Mouse (Mus musculus): ENCODE measurements at regions not wholly inside any gene's neighbourhood (a gene's known extent, or its start where the extent isn't known, plus 50 kb on each side); places are given as distances from the start of the nearest gene placed in this dataset.

DNA sequence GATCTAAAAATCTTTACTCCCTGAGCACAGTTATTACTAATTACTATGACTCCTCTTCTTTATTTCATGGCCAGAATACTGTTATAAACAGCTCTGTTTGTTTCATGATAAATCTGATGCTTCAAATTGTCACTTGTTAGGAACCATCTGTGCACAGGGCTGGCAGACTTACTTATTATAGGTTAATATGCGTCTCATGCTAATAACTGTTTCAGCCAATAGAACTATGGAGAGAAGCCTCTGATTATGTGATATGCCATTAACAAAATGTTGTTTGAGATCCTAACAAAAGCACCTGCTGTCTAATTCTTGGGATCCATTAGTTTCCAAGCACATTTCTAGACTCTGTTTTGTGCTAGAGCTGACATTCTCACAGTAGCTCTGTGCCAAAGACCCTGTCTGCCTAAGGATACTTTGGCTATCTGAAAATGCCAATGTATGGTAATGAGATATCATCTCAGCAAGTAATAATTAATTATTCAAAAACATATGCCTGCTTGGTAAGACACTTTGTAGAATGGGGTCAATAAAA is 318.1 kb downstream of the Grb14 start:
- 82% methylated on average over 1 of the region's 1 CpGs for WGBS
- no peak overlapping the region for H3K4me3 ChIP-seq (replicated peaks)
- ATAC-seq (ENCODE audit: insufficient number of reproducible peaks, insufficient read depth, low FRiP score, low TSS enrichment, low read depth) = no peak
- H3K27ac ChIP-seq = no peak overlapping the region
- no peaks in the 10 kb centered on the region for H3K27me3 ChIP-seq
- no peaks in the 10 kb centered on the region for H3K4me1 ChIP-seq (replicated peaks)
- no peaks in the 10 kb centered on the region for H3K36me3 ChIP-seq
- H3K4me2 ChIP-seq = no peak overlapping the region
- H3K9me3 ChIP-seq = no peaks in the 10 kb centered on the region
- H3K9ac ChIP-seq (replicated peaks) = no peak overlapping the region

DNA sequence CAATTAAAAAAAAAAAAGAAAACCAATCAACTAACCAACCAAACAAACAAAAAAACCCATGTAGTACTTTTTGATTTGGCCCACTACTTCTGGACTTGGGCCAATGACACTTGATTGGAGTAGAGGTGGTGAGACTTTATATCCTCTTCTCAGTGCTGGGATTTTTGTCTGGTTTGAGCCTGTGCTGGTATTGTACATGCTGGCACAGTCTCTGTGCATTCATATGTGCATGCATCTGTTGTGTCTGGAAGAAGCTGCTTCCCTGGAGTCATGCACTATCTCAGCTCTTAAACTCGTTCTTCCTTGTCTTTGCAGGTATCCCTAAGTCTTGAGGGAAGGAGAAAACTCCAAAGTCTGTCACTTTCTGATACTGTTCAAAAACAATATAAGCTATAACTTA is 328.8 kb downstream of the Grb14 start:
- Histone ChIP-seq H3K36me3 (no peaks in the 10 kb centered on the region), H3K9me3 (no peaks in the 10 kb centered on the region), H3K4me2 (no peak overlapping the region), H3K27me3 (no peaks in the 10 kb centered on the region), H3K4me1 (replicated peaks) (no peaks in the 10 kb centered on the region), H3K4me3 (replicated peaks) (no peak overlapping the region), H3K9ac (replicated peaks) (no peak overlapping the region), H3K27ac (no peak overlapping the region)
- ATAC-seq (ENCODE audit: insufficient number of reproducible peaks, insufficient read depth, low FRiP score, low TSS enrichment, low read depth) = no peak
- WGBS = 84% methylated on average over 1 of the region's 1 CpGs

DNA sequence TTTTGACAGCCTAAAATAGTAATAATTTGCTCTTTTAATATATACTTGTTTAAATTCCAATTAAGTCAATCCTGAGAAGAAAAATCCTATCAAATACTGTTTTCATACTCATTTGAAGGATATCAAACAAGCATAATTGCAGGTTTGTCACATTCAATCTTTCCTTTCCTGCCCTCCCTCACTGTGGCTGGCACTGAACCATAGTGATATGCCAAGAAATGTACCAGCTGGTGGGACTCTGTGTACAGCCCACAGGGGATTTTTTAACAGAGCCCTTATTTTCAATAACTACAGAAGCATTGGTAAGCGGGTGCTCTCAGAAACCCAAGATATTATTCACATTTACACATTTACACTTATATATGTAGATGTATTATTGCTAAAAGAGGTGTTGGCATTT is 333.3 kb downstream of the Grb14 start:
- H3K4me1 ChIP-seq (replicated peaks) = no peaks in the 10 kb centered on the region
- no peak overlapping the region for H3K27ac ChIP-seq
- no peak overlapping the region for H3K9ac ChIP-seq (replicated peaks)
- no peaks in the 10 kb centered on the region for H3K27me3 ChIP-seq
- no peak overlapping the region for H3K4me3 ChIP-seq (replicated peaks)
- WGBS = 80% methylated on average over 1 of the region's 1 CpGs
- H3K9me3 ChIP-seq = no peaks in the 10 kb centered on the region
- no peak overlapping the region for H3K4me2 ChIP-seq
- no peaks in the 10 kb centered on the region for H3K36me3 ChIP-seq
- no peak for ATAC-seq (ENCODE audit: insufficient number of reproducible peaks, insufficient read depth, low FRiP score, low TSS enrichment, low read depth)

DNA sequence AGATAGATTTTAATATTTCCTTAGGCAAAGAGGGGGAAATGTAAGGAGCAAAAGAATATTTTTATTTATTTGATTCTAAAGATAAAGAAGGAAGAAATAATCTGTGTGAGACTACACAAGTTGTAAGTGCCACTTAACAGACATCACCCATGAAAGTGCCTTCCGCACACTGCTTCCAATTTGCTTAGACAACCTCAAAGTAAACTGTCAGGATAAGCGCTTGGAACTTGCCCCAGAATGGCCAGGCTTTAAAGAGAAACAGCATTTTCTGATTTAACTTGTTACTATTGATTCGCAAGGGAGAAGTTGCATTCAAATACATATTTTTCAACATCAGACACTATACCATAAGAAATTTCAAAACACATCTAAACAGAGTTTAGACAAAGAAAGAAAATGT is 333.8 kb downstream of the Grb14 start:
- Histone ChIP-seq H3K36me3 (no peaks in the 10 kb centered on the region), H3K27me3 (no peaks in the 10 kb centered on the region), H3K9me3 (no peaks in the 10 kb centered on the region), H3K9ac (replicated peaks) (no peak overlapping the region), H3K4me2 (no peak overlapping the region), H3K27ac (no peak overlapping the region), H3K4me3 (replicated peaks) (no peak overlapping the region), H3K4me1 (replicated peaks) (no peaks in the 10 kb centered on the region)
- 81% methylated on average over 3 of the region's 3 CpGs for WGBS
- ATAC-seq (ENCODE audit: insufficient number of reproducible peaks, insufficient read depth, low FRiP score, low TSS enrichment, low read depth) = no peak

DNA sequence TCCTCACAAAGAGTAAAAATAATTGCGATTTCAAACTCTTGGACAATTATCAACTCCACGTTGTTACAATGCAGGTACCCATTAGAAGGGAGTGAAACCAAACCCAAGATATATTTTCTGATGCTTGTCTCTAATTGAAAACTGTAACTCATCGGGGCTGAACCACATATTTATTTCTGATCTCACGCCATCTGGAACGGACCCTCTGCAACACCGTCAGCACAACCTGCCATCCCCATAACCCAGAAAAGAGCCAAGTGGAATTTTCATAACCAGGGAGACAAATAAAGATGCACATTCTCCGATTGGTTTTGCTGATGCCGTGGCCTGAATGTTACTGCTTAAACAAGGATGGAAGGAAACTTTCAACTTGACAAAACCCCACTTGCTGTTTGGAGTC is 338.0 kb downstream of the Grb14 start:
- Histone ChIP-seq H3K9ac (replicated peaks) (no peak overlapping the region), H3K4me1 (replicated peaks) (no peaks in the 10 kb centered on the region), H3K27ac (no peak overlapping the region), H3K4me3 (replicated peaks) (no peak overlapping the region), H3K36me3 (no peaks in the 10 kb centered on the region), H3K27me3 (no peaks in the 10 kb centered on the region), H3K4me2 (no peak overlapping the region), H3K9me3 (no peaks in the 10 kb centered on the region)
- 76% methylated on average over 8 of the region's 8 CpGs for WGBS
- no peak for ATAC-seq (ENCODE audit: insufficient number of reproducible peaks, insufficient read depth, low FRiP score, low TSS enrichment, low read depth)

DNA sequence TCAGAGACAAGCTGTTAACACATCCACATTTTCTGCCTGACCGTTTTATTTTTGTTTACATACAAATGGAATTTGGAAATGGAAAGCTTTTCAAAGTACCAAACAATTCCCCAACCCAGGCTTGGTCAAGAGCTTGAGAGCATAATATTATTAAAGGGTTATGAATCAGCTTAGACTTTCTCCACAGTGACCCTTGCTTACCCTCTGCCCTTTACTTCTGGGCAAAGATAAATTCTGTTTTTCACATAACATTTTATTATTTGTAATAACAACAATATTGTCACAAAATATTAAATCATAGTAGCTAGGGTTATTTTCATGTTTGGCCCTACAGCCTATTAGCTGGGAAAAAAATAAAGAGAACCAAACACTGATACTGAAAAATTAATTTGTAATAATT is 375.2 kb downstream of the Grb14 start:
- Histone ChIP-seq H3K9ac (replicated peaks) (no peak overlapping the region), H3K4me1 (replicated peaks) (no peaks in the 10 kb centered on the region), H3K27ac (no peak overlapping the region), H3K27me3 (no peaks in the 10 kb centered on the region), H3K4me3 (replicated peaks) (no peak overlapping the region), H3K4me2 (no peak overlapping the region), H3K9me3 (no peaks in the 10 kb centered on the region), H3K36me3 (no peaks in the 10 kb centered on the region)
- ATAC-seq (ENCODE audit: insufficient number of reproducible peaks, insufficient read depth, low FRiP score, low TSS enrichment, low read depth) = no peak
- 89% methylated on average over 1 of the region's 1 CpGs for WGBS

DNA sequence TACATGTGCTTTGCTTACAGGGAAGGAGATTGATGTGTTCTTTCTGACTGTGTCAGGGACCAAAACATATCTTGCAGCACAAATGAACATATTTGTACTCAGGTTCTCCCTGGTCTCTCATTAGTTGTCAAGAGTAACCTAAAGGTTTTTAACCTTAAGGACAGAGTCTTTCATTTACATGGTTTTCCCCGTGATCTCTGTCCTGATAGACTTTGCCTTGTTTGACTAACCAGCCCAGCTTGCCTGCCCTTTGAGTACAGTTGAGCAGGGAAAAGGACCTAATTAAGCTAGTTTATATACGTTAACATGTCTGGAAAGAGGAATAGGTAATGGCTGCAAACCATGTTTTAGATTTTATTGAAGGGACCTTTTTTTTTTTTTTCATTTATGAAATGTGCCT is 407.9 kb downstream of the Grb14 start:
- Histone ChIP-seq H3K9ac (replicated peaks) (no peak overlapping the region), H3K27me3 (no peaks in the 10 kb centered on the region), H3K4me2 (no peak overlapping the region), H3K4me1 (replicated peaks) (no peaks in the 10 kb centered on the region; the same call in 1 of the 2 replicates), H3K27ac (no peak overlapping the region), H3K9me3 (no peaks in the 10 kb centered on the region), H3K4me3 (replicated peaks) (no peak overlapping the region), H3K36me3 (no peaks in the 10 kb centered on the region)
- WGBS = 59% methylated on average over 2 of the region's 2 CpGs
- no peak for ATAC-seq (ENCODE audit: insufficient number of reproducible peaks, insufficient read depth, low FRiP score, low TSS enrichment, low read depth)

DNA sequence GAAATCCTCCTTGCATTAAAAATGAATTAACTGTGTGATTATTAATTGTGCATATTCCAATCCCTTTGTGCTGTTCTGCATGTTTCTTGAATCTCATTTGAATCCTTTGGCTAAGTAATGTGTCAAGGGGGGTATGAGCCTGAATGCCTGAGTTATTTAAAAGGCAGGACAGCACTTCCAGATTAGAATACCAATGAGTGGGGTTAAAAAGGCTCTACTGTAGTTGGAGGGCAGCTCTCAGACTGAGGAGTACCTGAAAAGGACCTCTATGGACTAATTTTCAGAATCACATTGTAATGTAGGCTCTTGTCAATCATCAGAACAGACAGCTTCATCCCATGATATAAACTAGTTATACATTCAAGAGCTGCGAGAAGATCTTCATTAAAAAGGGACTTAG is 417.9 kb downstream of the Grb14 start:
- 94% methylated on average over 1 of the region's 1 CpGs for WGBS
- Histone ChIP-seq H3K9ac (replicated peaks) (no peak overlapping the region), H3K9me3 (no peaks in the 10 kb centered on the region), H3K4me1 (replicated peaks) (no peaks in the 10 kb centered on the region), H3K4me2 (no peak overlapping the region), H3K27me3 (no peaks in the 10 kb centered on the region), H3K36me3 (no peaks in the 10 kb centered on the region), H3K4me3 (replicated peaks) (no peak overlapping the region), H3K27ac (no peak overlapping the region)
- ATAC-seq (ENCODE audit: insufficient number of reproducible peaks, insufficient read depth, low FRiP score, low TSS enrichment, low read depth) = no peak

DNA sequence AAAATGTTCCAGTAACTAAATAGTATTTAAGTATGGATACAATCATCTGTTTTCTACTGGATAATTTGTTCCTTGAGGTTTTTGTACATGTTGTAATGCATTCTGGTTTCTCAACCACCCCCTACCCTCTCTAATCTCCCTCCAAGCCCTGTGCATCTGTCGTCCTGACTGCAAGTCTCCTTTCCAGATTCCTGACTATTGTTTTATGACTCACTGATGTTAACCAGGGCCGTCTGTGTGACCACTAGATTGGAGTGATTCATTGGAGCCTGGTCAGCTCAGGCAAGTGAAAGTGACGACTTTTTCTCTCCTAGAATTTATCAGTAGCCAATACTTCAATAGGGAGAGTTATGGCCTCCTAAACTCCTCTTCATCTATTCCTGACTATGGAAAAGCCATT is 442.5 kb downstream of the Grb14 start:
- H3K9ac ChIP-seq (replicated peaks) = no peak overlapping the region
- WGBS = 8% methylated on average over 3 of the region's 3 CpGs
- no peak overlapping the region for H3K27ac ChIP-seq
- no peak for ATAC-seq (ENCODE audit: insufficient number of reproducible peaks, insufficient read depth, low FRiP score, low TSS enrichment, low read depth)
- no peaks in the 10 kb centered on the region for H3K36me3 ChIP-seq
- no peaks in the 10 kb centered on the region for H3K9me3 ChIP-seq
- H3K4me3 ChIP-seq (replicated peaks) = no peak overlapping the region
- no peaks in the 10 kb centered on the region for H3K4me1 ChIP-seq (replicated peaks)
- no peak overlapping the region for H3K4me2 ChIP-seq
- no peaks in the 10 kb centered on the region for H3K27me3 ChIP-seq

DNA sequence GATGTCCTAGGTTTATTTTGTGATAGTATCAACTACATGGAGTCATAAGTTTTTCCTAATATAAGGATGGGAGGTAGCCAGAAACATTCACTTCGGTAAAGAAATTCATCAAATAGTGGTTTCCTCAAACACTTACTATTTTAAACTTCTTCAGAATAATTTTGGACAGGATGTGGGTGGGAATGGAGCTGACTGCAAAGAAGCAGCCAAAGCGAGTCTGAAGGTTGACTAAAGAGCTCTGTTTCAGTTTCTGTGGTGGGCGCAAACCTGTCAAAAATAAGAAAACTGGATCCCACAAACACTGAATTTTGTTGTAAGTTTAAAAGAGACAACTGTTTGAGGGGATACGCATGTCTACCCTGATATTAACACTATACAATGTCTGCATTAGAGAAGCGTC is 438.2 kb upstream of the Fign start:
- Histone ChIP-seq H3K4me2 (no peak overlapping the region), H3K27ac (no peak overlapping the region), H3K27me3 (no peaks in the 10 kb centered on the region), H3K4me1 (replicated peaks) (no peaks in the 10 kb centered on the region), H3K36me3 (no peaks in the 10 kb centered on the region), H3K9ac (replicated peaks) (no peak overlapping the region), H3K9me3 (no peaks in the 10 kb centered on the region), H3K4me3 (replicated peaks) (no peak overlapping the region)
- 92% methylated on average over 5 of the region's 5 CpGs for WGBS
- no peak for ATAC-seq (ENCODE audit: insufficient number of reproducible peaks, insufficient read depth, low FRiP score, low TSS enrichment, low read depth)

DNA sequence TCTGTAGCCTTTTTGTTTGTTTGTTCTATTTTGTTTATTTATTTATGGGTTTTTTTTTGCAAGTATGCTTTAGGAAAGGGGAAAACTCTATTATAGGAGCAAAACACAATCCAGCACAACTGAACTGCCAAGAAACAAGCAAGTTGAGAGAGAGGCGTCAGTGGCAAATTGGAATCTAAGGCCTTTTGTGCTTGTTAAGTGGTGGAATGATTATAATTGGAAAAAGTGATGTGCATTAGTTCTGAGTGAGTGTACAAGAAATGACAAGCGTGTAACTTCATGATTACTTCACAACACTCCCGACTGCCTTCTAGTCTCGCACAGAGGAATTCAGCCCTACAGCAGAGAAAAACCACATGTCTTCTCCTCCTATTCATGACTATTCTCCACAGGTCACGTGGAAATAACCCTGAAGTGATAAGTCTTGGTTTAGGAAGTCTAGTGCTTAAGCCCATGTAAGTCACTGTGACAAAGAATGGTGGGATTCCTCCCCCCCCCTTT is 437.6 kb upstream of the Fign start:
- ATAC-seq (ENCODE audit: insufficient number of reproducible peaks, insufficient read depth, low FRiP score, low TSS enrichment, low read depth) = no peak

DNA sequence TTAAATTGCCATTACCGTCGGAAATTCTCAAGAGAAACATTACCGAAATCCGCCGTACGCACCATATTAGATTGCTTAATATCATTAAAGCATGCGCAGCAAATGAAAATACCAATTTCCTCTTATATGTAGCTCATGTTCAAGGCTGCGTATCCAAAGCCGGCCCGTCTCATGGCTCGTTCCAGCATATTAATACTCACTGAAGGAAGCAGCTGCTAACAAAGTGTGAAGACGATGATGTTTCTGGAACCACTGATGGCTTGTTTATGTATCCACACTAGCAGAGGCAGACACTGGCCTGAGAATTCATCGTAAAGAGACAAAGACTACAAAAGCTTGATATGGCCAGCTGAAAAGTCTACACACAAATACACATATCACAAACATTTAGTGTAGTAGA is 437.0 kb upstream of the Fign start:
- H3K4me2 ChIP-seq = no peak overlapping the region
- H3K36me3 ChIP-seq = no peaks in the 10 kb centered on the region
- H3K9ac ChIP-seq (replicated peaks) = no peak overlapping the region
- no peak for ATAC-seq (ENCODE audit: insufficient number of reproducible peaks, insufficient read depth, low FRiP score, low TSS enrichment, low read depth)
- no peak overlapping the region for H3K27ac ChIP-seq
- no peaks in the 10 kb centered on the region for H3K9me3 ChIP-seq
- H3K27me3 ChIP-seq = no peaks in the 10 kb centered on the region
- no peaks in the 10 kb centered on the region for H3K4me1 ChIP-seq (replicated peaks)
- WGBS = 85% methylated on average over 13 of the region's 13 CpGs
- H3K4me3 ChIP-seq (replicated peaks) = no peak overlapping the region

More for the DNA sequence above, 437.6 kb upstream of the Fign start:
- H3K9me3 ChIP-seq = no peaks in the 10 kb centered on the region
- H3K4me1 ChIP-seq (replicated peaks) = no peaks in the 10 kb centered on the region
- no peak overlapping the region for H3K27ac ChIP-seq
- no peaks in the 10 kb centered on the region for H3K36me3 ChIP-seq
- H3K9ac ChIP-seq (replicated peaks) = no peak overlapping the region
- no peaks in the 10 kb centered on the region for H3K27me3 ChIP-seq
- WGBS = 84% methylated on average over 5 of the region's 5 CpGs
- H3K4me2 ChIP-seq = no peak overlapping the region
- no peak overlapping the region for H3K4me3 ChIP-seq (replicated peaks)
